Mouse (Mus musculus) CH12.LX (cell line): ENCODE data around the gene Cth. TPM values are rescaled to one million over a fixed set of nuclear protein-coding genes. Genes with fewer than 3 reads are reported as not detected.

Experiments used
- DNase-seq: peaks from one replicate; pipeline ENCODE4 v3.0.0-alpha.2; 2013; ENCODE audit errors: extremely low read depth
- H3K27ac ChIP-seq: 2 replicates; pipeline ENCODE4 v1.5.1; 2012; ENCODE audit warnings: low read depth, mild to moderate bottlenecking, control low read depth, moderate library complexity; ENCODE audit not compliant: insufficient read depth
- H3K27me3 ChIP-seq: replicated peaks from 2 replicates; pipeline ENCODE3; 2012; ENCODE audit warnings: inconsistent platforms
- H3K36me3 ChIP-seq, 2 experiments: replicated peaks in 1 of 2; 2 replicates each; pipeline versions ENCODE3 to v1.6.1; 2012; ENCODE audit warnings: inconsistent platforms in 1 of 2, low read length in 1 of 2, mild to moderate bottlenecking in 1 of 2, mixed read lengths in 1 of 2, moderate library complexity in 1 of 2; ENCODE audit not compliant: control insufficient read depth in 1 of 2, insufficient read depth in 1 of 2
- H3K4me1 ChIP-seq, 2 experiments: 2 replicates each; pipeline ENCODE4 v1.6.1; 2012; ENCODE audit warnings: inconsistent platforms in 1 of 2, moderate library complexity in 1 of 2; ENCODE audit not compliant: insufficient read depth in 2 of 2, control insufficient read depth in 1 of 2
- H3K4me2 ChIP-seq: 2 replicates; pipeline ENCODE4 v1.6.1; 2012; ENCODE audit warnings: low read depth, mild to moderate bottlenecking, control low read depth; ENCODE audit not compliant: poor library complexity, insufficient read depth, severe bottlenecking
- H3K4me3 ChIP-seq, 3 experiments: fragments of 150-350 bp in 1 of 3; sonication (generic) in 1 of 3; replicated peaks in 1 of 3; 2 replicates each; pipeline versions ENCODE3 to v1.5.1; 2011 to 2012; ENCODE audit warnings: low read depth in 2 of 3, low read length in 2 of 3, mild to moderate bottlenecking in 2 of 3, moderate library complexity in 2 of 3, control low read depth in 1 of 3, improper control_type of control experiment in 1 of 3, inconsistent platforms in 1 of 3, mixed read lengths in 1 of 3; ENCODE audit not compliant: poor library complexity in 1 of 3
- H3K79me2 ChIP-seq: replicated peaks from 2 replicates; pipeline ENCODE4 v1.6.1; 2012; ENCODE audit warnings: mild to moderate bottlenecking, moderate library complexity; ENCODE audit not compliant: control insufficient read depth, poor library complexity, insufficient read depth, severe bottlenecking; ENCODE audit errors: extremely low read depth
- H3K9ac ChIP-seq: 2 replicates; pipeline ENCODE4 v1.6.1; 2012; ENCODE audit warnings: low read depth, mild to moderate bottlenecking, control low read depth, moderate library complexity; ENCODE audit not compliant: insufficient read depth
- H3K9me3 ChIP-seq: replicated peaks from 2 replicates; pipeline ENCODE3; 2012; ENCODE audit warnings: low read length, inconsistent platforms, mixed read lengths
- BHLHE40 ChIP-seq: IDR thresholded peaks from 2 replicates; pipeline ENCODE4 v1.6.1; 2011; ENCODE audit warnings: mild to moderate bottlenecking, low read depth, low read length, improper control_type of control experiment
- CHD1 ChIP-seq: IDR thresholded peaks from 2 replicates; pipeline ENCODE4 v1.6.1; 2012; ENCODE audit warnings: low read depth, low read length, improper control_type of control experiment, inconsistent platforms
- CTCF ChIP-seq, 2 experiments: IDR thresholded peaks in 1 of 2; conservative IDR thresholded peaks in 1 of 2; 2 replicates each; pipeline ENCODE4 v1.5.1; 2011 to 2012; ENCODE audit warnings: low read depth in 2 of 2, low read length in 2 of 2, improper control_type of control experiment in 1 of 2, inconsistent platforms in 1 of 2, mild to moderate bottlenecking in 1 of 2, moderate library complexity in 1 of 2
- E2F4 ChIP-seq: IDR thresholded peaks from 2 replicates; pipeline ENCODE4 v1.6.1; 2011; ENCODE audit warnings: low read depth, low read length, improper control_type of control experiment; ENCODE audit not compliant: insufficient replicate concordance
- ELF1 ChIP-seq: IDR thresholded peaks from 2 replicates; pipeline ENCODE4 v1.6.1; 2014; ENCODE audit warnings: low read depth, mild to moderate bottlenecking, inconsistent platforms, low read length, improper control_type of control experiment
- EP300 ChIP-seq: IDR thresholded peaks from 2 replicates; pipeline ENCODE4 v1.6.1; 2011; ENCODE audit warnings: low read length, improper control_type of control experiment
- HCFC1 ChIP-seq: IDR thresholded peaks from 2 replicates; pipeline ENCODE4 v1.6.1; 2012; ENCODE audit warnings: low read depth, mild to moderate bottlenecking, inconsistent platforms, low read length, improper control_type of control experiment
- IRF4 ChIP-seq: IDR thresholded peaks from 2 replicates; pipeline ENCODE4 v1.6.1; 2014; ENCODE audit warnings: low read depth, mild to moderate bottlenecking, inconsistent platforms, low read length, improper control_type of control experiment
- JUN ChIP-seq: IDR thresholded peaks from 2 replicates; pipeline ENCODE4 v1.6.1; 2011; ENCODE audit warnings: low read depth, mild to moderate bottlenecking, low read length, improper control_type of control experiment, moderate library complexity; ENCODE audit not compliant: insufficient read depth
- JUND ChIP-seq: conservative IDR thresholded peaks from 2 replicates; pipeline ENCODE4 v1.6.1; 2011; ENCODE audit warnings: low read depth, low read length, improper control_type of control experiment
- MAFK ChIP-seq: IDR thresholded peaks from 2 replicates; pipeline ENCODE4 v1.6.1; 2011; ENCODE audit warnings: low read length, improper control_type of control experiment; ENCODE audit not compliant: insufficient replicate concordance
- MAX ChIP-seq: IDR thresholded peaks from 2 replicates; pipeline ENCODE4 v1.6.1; 2011; ENCODE audit warnings: low read length, improper control_type of control experiment
- MAZ ChIP-seq: IDR thresholded peaks from 2 replicates; pipeline ENCODE4 v1.6.1; 2012; ENCODE audit warnings: low read depth, mild to moderate bottlenecking, inconsistent platforms, low read length, improper control_type of control experiment, moderate library complexity
- MEF2A ChIP-seq: IDR thresholded peaks from 2 replicates; pipeline ENCODE4 v1.6.1; 2014; ENCODE audit warnings: low read depth, mild to moderate bottlenecking, inconsistent platforms, low read length, improper control_type of control experiment, borderline replicate concordance
- MXI1 ChIP-seq: IDR thresholded peaks from 2 replicates; pipeline ENCODE4 v1.6.1; 2011; ENCODE audit warnings: mild to moderate bottlenecking, low read depth, low read length, improper control_type of control experiment
- MYC ChIP-seq: IDR thresholded peaks from 2 replicates; pipeline ENCODE4 v1.6.1; 2011; ENCODE audit warnings: low read depth, mild to moderate bottlenecking, improper control_type of control experiment, low read length
- NELFE ChIP-seq: IDR thresholded peaks from 2 replicates; pipeline ENCODE4 v1.6.1; 2011; ENCODE audit warnings: low read depth, low read length, improper control_type of control experiment
- NRF1 ChIP-seq: IDR thresholded peaks from 2 replicates; pipeline ENCODE4 v1.6.1; 2014; ENCODE audit warnings: low read depth, mild to moderate bottlenecking, inconsistent platforms, low read length, improper control_type of control experiment, moderate library complexity
- PAX5 ChIP-seq: IDR thresholded peaks from 2 replicates; pipeline ENCODE4 v1.6.1; 2012; ENCODE audit warnings: low read length, inconsistent platforms, mixed read lengths
- POLR2A ChIP-seq: IDR thresholded peaks from 2 replicates; pipeline ENCODE4 v1.6.1; 2011; ENCODE audit warnings: low read depth, mild to moderate bottlenecking, improper control_type of control experiment, low read length
- POLR2AphosphoS2 ChIP-seq: IDR thresholded peaks from 2 replicates; pipeline ENCODE4 v1.6.1; 2011; ENCODE audit warnings: low read depth, low read length, improper control_type of control experiment
- RCOR1 ChIP-seq: conservative IDR thresholded peaks from 2 replicates; pipeline ENCODE4 v1.6.1; 2012; ENCODE audit warnings: low read depth, mild to moderate bottlenecking, inconsistent platforms, low read length, improper control_type of control experiment
- SIN3A ChIP-seq: IDR thresholded peaks from 2 replicates; pipeline ENCODE4 v1.6.1; 2012; ENCODE audit warnings: low read length, improper control_type of control experiment, inconsistent platforms
- SMC3 ChIP-seq: IDR thresholded peaks from 2 replicates; pipeline ENCODE4 v1.6.1; 2011; ENCODE audit warnings: low read depth, low read length, improper control_type of control experiment
- TBP ChIP-seq: conservative IDR thresholded peaks from 2 replicates; pipeline ENCODE4 v1.6.1; 2011; ENCODE audit warnings: low read depth, low read length, improper control_type of control experiment
- TCF12 ChIP-seq: IDR thresholded peaks from 2 replicates; pipeline ENCODE4 v1.6.1; 2014; ENCODE audit warnings: low read depth, mild to moderate bottlenecking, inconsistent platforms, low read length, improper control_type of control experiment
- UBTF ChIP-seq: IDR thresholded peaks from 2 replicates; pipeline ENCODE4 v1.6.1; 2012; ENCODE audit warnings: low read depth, mild to moderate bottlenecking, inconsistent platforms, low read length, improper control_type of control experiment, moderate library complexity
- USF1 ChIP-seq: IDR thresholded peaks from 2 replicates; pipeline ENCODE4 v1.6.1; 2014; ENCODE audit warnings: low read depth, mild to moderate bottlenecking, inconsistent platforms, low read length, improper control_type of control experiment
- ZKSCAN1 ChIP-seq: IDR thresholded peaks from 2 replicates; pipeline ENCODE4 v1.6.1; 2012; ENCODE audit warnings: low read depth, inconsistent platforms, low read length, improper control_type of control experiment, borderline replicate concordance
- ZMIZ1 ChIP-seq: IDR thresholded peaks from 2 replicates; pipeline ENCODE4 v1.6.1; 2012; ENCODE audit warnings: low read depth, mild to moderate bottlenecking, inconsistent platforms, low read length, improper control_type of control experiment
- ZNF384 ChIP-seq: IDR thresholded peaks from 2 replicates; pipeline ENCODE4 v1.6.1; 2012; ENCODE audit warnings: low read depth, low read length, improper control_type of control experiment, inconsistent platforms
- dilution Hi-C: fragments of 300-500 bp; cut with MboI; formaldehyde crosslinking; loops from 2 replicates; pipeline ENCODE4 v1.14.3; 2020; ENCODE audit warnings: low sequenced_read_pairs; ENCODE audit not compliant: extremely low pct_unique_long_range_greater_than_20kb, extremely low pct_ligation_motif_present
- in situ Hi-C: fragments of 300-500 bp; cut with MboI; formaldehyde crosslinking; loops from 3 replicates; pipeline ENCODE4 v1.14.3; 2019; ENCODE audit warnings: low sequenced_read_pairs, low pct_ligation_motif_present, low pct_unique_long_range_greater_than_20kb, mixed read lengths
- polyA plus RNA-seq: library from polyadenylated mRNA; unstranded; fragments of >175 nt; gene quantifications from 2 replicates; pipeline ENCODE4 v1.2.1, GENCODE M21; 2012; ENCODE audit warnings: low read depth; ENCODE audit not compliant: insufficient read length
- total RNA-seq, 2 experiments: library from RNA; depleted of rRNA; stranded (reverse); fragments of 300-350 nt in 1 of 2; fragments of >200 nt in 1 of 2; gene quantifications; 2 replicates each; pipeline ENCODE4 v1.2.3; 2012 to 2014

The Cth gene
- total and polyA plus RNA-seq, 3 experiments: 187 to 637 (median 370) TPM

GRCm38 (mm10) chr3:157928731-157929130, 3.9 kb upstream of the Cth start:
- dilution Hi-C loops (no loop called here), in situ Hi-C loops (loop anchor here (10.0 to 25.0 kb wide), 2 partner anchors 206 to 334 kb away; no protein-coding TSS in a partner anchor)

GRCm38 (mm10) chr3:157926761-157927160, 1.9 kb upstream of the Cth start:
- no peak for DNase-seq
- TF ChIP-seq CHD1 (no peak), IRF4 (no peak), JUN (no peak), BHLHE40 (no peak), ELF1 (no peak), NELFE (no peak), JUND (no peak), TCF12 (no peak), MXI1 (no peak), ZKSCAN1 (no peak), RCOR1 (no peak), SMC3 (no peak), USF1 (no peak), ZMIZ1 (no peak), MAFK (no peak), CTCF (conservative IDR thresholded peaks at IDR 0.05 in 1 of 2, IDR thresholded peaks at IDR 0.05 in 1 of 2; ENCODE audit: low read depth in 2 of 2, low read length in 2 of 2) (no peak), POLR2A (no peak), EP300 (no peak), PAX5 (no peak), MEF2A (no peak)
- dilution Hi-C loops: no loop called here

More at GRCm38 (mm10) chr3:157928731-157929130, 3.9 kb upstream of the Cth start:
- H3K4me3 ChIP-seq: no peak overlapping the region
- H3K27me3 ChIP-seq: peaks cover 7% of the 10 kb centered on the region
- peaks cover 11% of the 10 kb centered on the region for H3K79me2 ChIP-seq
- no peaks in the 10 kb centered on the region for H3K36me3 ChIP-seq
- H3K4me2 ChIP-seq: no peak overlapping the region
- no peak for DNase-seq
- H3K9me3 ChIP-seq: no peaks in the 10 kb centered on the region
- no peak overlapping the region for H3K9ac ChIP-seq
- TF ChIP-seq MYC: no peak
- no peak for TF ChIP-seq POLR2A
- no peak for TF ChIP-seq UBTF
- TF ChIP-seq JUND: no peak
- TF ChIP-seq TBP: no peak
- TF ChIP-seq SIN3A: no peak
- TF ChIP-seq MAX: no peak
- no peak for TF ChIP-seq RCOR1
- no peak for TF ChIP-seq ZNF384
- no peak for TF ChIP-seq E2F4
- TF ChIP-seq ELF1: no peak
- TF ChIP-seq MAZ: no peak
- TF ChIP-seq POLR2AphosphoS2: no peak
- no peak for TF ChIP-seq HCFC1
- TF ChIP-seq JUN: no peak
- no peak for TF ChIP-seq NRF1
- no peak for TF ChIP-seq CHD1
- TF ChIP-seq EP300: no peak
- no peak overlapping the region for H3K27ac ChIP-seq
- peaks cover 0 to 11% of the 10 kb centered on the region in 2 experiments; a peak in 2 of 4 replicates for H3K4me1 ChIP-seq

More at GRCm38 (mm10) chr3:157926761-157927160, 1.9 kb upstream of the Cth start:
- Histone ChIP-seq H3K36me3 (peaks cover 3 to 6% of the 10 kb centered on the region in 2 experiments), H3K4me1 (peaks cover 0 to 16% of the 10 kb centered on the region in 2 experiments; a peak in 2 of 4 replicates), H3K27me3 (peaks cover 7% of the 10 kb centered on the region), H3K9ac (no peak overlapping the region), H3K4me2 (no peak overlapping the region), H3K79me2 (peaks cover 31% of the 10 kb centered on the region), H3K4me3 (no peak overlapping the region), H3K27ac (no peak overlapping the region), H3K9me3 (no peaks in the 10 kb centered on the region)
- in situ Hi-C loops: loop anchor here (10.0 to 25.0 kb wide), 2 partner anchors 208 to 336 kb away; no protein-coding TSS in a partner anchor
